Mouse (Mus musculus): ENCODE data around the gene Srprb.
"Not testable (repeated sequence)": the region's sequence is repeated elsewhere in the genome, so short reads cannot be mapped to it uniquely, and the experiment has no call there.

The Srprb gene

DNA sequence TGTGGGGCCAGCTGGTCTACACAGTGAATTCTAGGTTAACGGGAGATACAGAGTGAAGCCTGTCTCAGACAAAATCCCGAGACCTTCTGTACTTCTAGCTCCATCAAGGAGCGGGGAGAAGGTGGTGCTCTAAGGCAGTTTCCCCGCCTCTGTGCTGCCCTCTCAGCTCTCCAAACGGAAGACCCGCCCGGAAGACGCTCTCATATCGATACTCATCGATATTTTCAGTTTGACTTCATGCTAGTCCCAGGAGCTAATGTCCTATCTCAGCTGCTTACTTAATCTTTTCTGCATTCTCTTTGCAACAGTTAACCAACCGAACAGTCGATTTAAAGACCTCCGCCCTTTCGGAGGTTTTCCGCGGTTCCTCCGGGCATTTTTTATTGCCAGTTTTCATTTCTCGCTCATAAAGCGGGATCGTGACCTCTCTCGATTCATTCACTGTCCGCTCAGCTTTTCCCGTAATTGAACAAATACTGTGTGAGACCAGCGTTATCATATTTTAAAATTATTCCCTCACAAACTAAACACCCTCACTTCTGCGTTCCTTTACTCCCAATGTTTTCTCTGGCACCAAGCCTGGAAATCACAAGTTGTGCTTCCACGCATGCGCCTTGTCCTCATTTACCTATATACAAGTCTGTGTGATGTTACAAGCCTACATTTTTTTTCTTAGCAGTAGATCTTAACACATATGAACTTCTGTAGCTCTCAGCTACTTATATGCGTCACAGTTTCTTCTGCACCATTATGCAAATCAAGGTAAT is 10.9 kb upstream of the Srprb start:
- no peak for DNase-seq (ENCODE audit: low spot score)

DNA sequence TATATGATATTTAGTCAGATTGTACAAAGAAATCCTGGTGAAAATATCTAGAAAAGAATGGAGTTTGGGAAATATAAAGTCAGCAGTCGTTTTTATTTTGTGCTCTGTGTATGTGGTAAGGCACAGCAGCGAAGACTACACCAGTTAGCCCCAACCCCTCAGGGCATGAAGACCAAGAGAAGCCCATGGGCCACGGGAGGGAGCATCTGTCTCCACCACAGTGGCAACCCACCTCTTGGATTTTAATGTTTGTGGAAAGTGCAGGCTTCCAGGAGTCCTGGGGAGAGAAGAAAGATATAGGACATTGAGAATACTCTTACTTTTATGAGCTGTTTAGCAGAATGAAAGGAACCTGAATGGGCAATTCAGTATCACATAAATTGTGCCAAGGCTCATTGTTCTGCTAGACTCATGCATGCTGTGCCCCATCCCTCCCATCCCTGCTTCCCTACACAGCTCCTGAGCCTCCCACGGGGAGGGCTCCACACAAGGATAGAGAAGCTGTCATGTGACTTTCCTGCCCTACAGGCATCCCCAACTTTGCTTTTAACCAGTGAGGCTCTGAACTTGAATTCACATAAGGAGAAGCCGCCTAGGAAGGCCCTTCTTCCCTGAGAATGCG is 7.0 kb upstream of the Srprb start:
- no peak for DNase-seq (ENCODE audit: low spot score)

DNA sequence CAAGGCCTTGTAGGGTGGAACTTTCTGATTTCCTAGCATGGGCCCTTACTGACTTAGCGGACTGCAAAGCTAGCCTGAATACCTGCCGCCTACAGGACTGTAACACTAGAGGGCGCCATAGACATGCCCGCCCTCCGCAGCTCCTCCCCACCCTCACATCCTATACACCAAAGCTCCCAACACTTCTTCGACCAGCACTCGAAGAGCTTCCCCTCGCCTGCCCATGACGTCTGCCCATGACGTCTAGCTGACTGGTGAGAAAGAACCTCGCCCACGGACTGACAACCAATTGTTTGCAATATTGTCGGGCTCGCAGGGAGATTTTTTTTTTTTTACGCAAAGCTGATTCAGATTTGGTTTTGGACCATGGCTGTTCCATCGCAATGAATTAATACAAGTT is 5.9 kb upstream of the Srprb start:
- DNase-seq (ENCODE audit: low spot score): peak; percentile 43

DNA sequence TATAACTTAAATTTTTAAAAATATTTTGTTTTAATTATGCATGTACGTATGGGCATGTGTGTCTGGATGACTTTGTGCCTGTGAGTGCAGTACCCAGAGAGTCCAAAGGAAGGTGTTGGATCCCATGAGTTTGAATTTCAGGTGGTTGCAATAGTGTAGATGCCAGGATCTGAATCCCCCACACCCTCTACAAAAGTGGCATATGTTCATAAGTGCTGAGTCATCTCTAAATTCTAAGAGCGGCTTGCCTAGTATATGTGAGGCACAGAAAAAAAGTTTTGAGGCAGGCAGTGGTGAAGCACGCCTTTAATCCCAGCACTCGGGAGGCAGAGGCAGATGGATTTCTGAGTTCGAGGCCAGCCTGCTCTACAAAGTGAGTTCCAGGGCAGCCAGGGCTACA is 3.8 kb upstream of the Srprb start:
- no peak for DNase-seq (ENCODE audit: low spot score)

DNA sequence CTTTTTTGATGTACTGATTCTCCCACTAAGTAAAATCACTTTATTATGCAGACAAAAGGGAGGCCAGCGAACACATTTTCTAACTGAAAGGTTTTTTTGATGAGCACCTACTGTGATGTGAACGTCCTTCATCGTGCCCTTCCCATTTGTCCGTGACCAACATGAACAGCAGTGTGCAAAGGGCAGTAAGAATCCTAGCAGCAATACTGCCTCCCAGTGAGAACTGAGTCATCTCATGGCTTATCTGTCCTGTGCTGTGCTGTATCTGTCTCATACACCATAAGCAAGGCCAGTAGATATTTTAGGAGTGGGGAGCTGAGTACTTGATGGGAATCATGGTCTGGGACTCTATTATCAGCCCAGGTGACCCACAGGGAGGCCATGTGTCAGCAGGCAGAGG is 13.5 kb downstream of the Srprb start:
- DNase-seq (ENCODE audit: low spot score): no peak

DNA sequence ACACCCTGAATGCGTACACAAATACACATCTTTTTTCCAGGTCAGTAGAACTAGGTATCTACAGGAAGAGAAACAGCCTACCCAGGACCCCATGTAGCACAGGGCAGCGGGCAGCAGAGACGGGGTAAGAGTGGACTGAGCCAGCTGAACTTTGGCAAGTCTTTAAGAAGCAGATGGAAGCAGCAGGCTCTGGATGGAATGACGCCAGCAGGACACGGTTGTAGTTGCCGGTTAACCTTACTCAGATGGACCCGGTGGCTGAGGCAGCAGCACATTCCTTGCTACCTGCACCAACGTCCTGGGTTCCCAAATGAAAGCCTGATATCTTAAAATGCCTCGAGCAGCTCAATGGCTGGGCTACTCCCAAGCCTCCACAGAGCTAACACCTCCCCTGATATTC is 15.2 kb downstream of the Srprb start:
- no peak for DNase-seq (ENCODE audit: low spot score)

DNA sequence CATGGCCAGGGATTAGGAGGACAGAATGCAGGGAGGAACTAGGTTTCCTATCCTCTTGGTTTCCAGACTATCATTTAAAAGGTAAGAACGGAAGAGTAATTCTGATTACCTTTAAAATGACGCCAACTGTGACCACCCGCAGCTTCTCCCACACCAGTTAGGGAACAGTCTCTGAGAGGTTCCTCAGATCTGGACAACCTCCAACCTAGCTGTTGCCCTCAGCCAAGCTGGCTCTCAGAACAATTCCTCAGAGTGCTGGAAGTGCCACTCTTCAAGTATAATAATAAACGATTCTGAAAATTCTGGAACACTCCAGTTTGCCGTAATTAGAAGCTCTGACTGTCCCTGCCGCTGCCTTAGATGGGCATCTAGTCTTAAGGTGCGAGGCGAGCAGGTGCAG is 16.0 kb downstream of the Srprb start:
- no peak for DNase-seq (ENCODE audit: low spot score)

DNA sequence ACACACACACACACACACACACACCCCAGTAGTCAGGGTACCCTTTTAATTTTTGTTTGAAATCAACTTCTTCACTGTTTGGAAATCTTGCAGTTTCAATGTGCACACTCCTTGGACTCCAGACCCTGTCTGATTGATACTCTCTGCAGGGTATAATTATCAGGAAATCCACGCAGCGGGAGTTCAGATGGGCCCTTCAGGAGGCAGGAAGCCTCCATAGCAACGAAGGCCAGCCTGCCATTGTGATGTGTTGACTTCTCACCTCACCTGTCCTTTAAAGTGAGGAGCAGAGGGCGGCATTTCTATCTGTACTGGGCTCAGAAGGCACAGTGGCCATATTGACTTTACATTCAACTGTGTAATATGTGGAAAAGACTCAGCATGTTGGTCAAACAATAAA is 17.1 kb downstream of the Srprb start:
- DNase-seq (ENCODE audit: low spot score): no peak

DNA sequence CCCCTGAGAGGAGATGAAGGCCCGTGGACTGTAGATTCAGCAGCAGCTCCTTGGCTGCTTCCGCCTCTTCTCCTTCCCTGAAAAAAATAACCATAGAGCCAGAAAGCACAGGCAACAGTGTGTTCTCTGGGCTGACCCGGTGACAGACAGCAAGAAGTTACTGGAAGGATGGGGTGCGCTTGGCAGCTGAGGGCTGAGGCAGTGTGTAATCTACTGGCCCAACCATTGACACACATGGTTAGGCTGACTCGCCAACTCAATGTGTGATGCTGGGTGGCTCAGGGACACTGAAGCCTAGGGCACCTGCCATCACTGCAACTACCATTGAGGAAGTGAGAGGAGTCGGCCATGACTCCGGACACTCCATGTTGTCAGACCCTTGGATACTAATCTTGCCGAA is 20.1 kb downstream of the Srprb start:
- no peak for DNase-seq (ENCODE audit: low spot score)

DNA sequence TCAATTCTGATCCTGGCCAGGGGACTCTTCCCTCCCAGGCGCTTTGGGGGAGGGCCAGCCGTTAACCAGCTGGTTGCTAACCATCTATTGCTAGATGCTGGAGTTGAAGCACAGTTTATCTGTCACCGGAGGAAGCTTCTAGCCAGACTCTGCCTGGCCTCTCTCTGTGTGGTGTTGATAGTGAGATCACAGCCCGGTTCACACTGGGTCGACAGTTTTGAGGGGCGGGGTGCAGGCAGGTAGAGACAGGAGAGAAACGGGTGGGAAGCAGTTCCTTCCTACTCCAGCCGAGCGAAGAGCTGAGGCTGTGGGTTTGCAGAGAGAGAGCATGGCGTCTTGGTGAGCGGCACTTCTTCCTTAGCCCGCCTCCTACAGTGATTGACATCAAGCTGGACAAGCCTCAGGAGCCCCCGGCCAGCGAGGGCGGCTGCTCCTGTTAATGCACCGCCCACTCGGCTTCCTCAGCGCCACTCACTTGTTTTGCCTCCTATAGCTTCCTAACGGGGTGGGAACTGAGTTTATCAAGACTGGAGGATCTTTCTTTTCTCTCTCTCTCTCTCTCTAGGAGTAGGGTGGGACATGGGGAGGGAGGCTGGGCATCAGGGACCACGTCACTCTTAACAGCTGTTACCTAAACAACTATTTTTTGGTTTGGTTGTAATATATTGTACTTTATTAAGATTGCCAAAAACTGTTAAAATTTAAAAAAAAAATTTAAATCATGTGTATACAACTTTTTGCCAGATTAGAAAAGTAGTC is 21.0 kb downstream of the Srprb start:
- DNase-seq (ENCODE audit: low spot score): peak; percentile 51

DNA sequence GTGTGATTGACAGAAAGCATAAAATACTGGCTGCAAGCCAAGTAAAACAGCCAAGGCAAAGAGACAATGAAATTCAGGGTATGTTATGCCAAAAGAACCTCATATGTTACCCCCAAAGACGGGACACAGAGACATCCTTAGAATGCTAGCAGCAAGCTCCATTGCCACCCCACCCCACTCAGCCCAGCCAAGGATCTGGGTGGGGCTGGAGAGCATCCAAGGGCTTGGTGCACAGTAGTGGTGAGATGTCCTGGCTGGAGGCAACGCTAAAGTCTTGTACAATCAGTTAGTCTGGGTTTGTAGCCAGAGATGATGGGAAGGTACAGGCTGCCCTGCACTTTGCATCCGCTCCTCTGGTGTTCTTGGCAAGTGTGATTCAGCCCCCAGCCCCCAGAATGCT is 21.6 kb downstream of the Srprb start:
- no peak for DNase-seq (ENCODE audit: low spot score)

DNA sequence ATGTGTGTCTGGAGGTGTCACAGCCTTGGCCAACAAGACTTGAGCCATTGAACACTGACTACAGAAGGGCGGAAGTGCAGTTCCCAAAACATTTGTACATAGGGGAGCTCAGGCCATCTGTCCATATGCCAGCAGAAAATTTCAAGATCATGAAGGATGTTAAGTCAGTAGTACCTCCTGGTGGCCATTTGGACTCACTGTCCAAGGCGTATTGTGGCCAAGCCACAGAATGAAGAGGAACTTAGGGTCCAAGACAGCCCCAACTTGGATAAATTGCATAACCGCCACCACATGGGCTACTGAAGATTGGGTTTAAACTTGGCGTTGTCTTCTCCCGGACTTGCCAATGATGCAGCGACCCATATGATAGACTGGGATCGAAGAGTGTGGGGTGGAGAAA is 26.2 kb downstream of the Srprb start:
- no peak for DNase-seq (ENCODE audit: low spot score)

DNA sequence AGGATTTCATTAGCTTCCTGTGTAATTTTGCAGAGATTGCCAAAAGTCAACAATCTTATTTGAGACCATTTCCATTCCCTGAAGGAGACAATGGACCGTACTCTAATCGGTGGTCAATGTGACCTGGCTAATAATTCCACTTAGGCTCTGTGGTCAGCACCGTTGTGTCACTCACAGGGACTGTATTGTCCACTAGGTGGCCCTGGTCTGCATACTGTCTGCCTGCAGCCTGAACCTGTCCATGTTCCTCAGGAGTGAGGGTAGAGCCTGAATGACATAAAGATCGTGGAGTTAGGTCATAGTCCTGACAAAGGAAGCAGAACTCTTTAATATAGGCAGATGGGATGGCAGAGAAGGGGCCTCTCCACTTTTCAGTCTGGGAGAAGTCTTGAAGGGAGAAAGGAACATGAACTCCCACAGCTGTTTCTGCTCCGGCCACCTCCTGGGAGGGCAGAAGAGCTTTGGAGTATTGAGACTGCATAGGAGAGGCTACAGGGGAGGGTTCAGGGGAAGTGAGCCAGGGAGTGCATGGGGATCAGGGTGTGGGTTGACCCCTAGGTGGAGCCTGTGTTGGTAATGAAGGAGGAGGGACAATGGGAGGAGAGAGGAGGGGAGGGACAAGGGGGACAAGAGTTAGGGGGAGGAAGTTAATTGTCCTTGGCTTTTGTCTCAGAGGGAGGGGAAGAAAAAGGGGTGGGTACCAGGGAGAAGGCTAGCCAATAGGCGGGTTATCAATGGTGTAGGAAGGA is 27.0 kb downstream of the Srprb start:
- DNase-seq (ENCODE audit: low spot score): no peak

DNA sequence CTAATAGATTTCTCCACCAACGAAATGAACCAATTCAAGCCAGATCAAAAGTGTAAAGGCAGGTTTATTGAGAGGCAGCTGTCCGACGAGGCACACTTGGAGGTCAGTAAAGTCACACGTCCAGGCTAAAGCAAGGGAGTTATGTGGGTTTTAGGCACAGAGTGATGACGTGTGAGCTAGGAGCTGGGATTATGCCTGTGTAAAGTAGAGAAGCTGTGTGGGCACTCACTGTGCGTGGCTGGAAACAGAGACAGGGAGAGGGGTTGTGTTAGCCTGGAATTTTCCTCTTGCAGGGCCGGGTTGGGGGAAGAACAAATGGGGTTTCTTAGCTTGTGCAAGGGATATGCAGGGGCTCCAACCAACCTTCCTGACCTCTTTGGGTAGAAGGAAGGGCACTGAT is 33.2 kb downstream of the Srprb start:
- no peak for DNase-seq (ENCODE audit: low spot score)

DNA sequence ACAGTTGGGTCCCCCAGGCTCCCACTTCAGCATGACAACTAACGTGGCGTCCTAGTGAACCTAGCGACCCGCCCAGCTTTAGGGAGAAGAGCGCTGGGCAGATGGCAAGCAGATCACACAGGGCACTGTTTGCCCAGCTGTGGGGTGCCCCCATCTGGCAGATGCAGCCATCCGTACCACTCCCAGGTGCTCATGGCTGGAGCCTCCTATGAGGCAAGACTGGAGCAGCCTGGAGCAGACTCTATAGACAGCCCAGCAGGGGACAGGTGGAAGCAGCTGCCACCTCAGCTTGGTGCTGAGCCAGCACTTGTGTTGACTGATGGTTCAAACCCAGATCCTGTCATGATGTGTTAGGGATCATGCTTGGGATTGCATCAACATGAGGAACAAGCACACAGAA is 33.9 kb downstream of the Srprb start:
- DNase-seq (ENCODE audit: low spot score): no peak

DNA sequence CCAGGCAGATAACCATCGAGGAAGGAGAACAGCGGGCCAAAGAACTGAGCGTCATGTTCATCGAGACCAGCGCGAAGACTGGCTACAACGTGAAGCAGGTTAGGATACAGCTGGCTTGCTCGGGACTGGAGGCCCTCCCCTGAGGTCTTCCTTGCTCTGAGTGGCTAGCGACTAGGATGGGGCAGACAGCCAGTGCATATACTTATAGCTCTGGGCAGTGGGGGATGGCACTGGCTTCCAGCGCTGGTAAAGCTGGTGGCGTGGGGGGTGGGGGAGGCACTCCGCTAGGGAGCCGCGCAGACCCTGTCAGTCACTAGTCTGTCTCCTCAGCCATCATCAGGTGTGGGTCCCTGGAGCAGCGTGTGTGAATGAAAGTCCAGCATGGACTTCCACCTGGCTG is 38.1 kb downstream of the Srprb start:
- DNase-seq (ENCODE audit: low spot score): no peak

DNA sequence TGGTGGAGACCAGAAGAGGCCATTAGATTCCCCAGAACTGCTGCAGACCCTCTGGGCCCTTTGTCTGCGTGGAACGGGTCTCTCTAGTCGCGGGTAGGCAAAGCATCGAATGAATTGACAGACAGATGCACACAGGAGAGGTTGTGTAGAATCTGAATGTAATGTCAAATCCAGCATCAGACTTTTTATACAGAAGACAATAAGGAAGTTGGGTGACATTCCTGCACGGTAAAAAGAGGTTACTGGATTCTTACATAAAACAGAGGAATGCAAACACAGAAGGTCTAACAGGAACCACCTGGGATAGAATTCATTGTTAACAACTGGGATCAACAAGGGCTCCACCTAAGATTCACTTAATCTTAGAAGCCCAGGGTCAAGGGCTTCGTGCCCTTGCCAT is 46.8 kb downstream of the Srprb start:
- DNase-seq (ENCODE audit: low spot score): not testable (repeated sequence)

DNA sequence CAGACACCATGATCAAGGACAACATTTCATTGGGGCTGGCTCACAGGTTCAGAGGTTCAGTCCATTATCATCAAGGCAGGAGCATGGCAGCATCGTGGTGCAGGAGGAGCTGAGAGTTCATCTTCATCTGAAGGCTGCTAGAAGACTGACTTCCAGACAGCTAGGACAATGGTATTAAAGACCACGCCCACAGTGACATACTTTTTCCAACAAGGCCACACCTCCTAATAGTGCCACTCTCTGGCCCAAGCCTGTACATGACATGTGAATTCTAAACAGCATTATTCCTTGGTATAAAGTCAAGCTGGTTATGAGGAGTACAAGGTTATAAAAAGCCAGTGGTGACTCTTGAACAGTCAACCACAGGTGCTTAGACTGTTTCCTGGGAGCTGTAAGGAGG is 47.4 kb downstream of the Srprb start:
- DNase-seq (ENCODE audit: low spot score): no peak

DNA sequence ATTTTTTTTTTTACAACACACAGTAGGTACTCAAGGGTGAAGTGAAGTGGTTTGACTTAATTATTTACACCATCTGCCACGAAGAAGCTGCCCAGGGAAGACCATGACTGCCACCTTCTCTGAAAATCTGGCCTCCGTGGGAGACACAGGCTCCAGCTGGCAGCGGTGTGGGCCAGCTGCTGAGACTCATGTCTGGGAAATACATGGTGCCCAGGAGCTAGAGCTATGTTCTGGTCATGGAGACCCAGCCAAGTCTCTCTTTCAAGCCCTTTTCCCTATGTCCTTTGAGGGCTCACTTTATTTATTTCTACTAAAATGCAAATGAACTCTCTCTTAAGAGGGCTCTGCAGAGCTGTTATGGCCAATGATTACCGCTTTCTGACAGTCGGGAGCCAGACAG is 48.7 kb downstream of the Srprb start:
- no peak for DNase-seq (ENCODE audit: low spot score)

DNA sequence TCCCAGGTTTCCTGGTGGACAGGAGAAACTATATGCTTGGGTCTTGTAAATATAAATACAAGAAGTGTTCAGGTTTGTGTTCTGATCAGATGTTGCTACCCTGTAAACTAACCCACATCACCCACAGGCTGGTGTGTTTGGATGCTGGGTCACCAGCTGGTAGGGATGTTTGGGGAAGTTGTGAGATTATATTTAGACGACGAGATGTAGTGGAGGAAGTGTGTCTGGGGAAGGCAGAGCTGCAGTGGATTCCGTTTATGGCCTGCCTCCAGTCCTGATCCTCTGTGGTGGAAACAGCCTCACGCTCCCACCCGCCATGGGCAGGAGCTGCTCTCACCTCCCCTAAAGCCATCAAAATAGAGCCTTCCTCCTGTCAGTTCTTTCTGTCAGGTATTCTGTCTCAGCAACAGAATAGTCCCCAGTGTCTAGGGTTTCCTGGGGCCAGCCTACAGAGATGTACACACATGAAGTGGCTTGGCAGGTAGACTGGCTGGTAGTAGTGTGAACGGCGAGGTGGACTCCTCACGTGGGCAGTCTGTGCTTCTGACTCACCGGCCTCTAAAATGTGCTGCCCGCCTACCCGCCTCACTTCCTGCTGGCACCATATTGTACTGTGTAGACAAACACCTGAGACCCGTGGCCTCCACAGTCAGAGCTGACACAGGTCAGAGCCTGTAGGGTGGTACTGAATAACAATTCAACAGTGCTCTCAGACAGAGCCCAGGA is 52.7 kb downstream of the Srprb start:
- DNase-seq (ENCODE audit: low spot score): no peak

DNA sequence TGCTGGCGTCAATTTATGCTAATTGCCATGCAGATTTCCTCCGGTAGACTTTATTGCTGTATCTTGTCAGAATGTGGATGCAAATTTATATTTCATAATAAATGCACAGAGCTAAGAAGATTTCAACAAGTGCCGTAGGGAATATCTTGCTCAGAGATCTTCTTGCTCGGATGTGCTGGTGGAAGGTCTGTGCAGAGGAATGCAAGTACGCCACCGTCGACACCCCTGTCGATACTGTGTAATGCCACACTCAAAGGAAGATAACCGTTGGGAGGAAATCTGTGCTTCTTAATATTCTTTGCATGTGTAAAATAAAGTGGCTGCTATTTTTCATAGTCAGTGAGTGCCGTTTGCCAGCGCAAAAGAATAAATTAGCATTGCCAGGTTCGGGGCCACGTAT is 54.8 kb downstream of the Srprb start:
- DNase-seq (ENCODE audit: low spot score): no peak

DNA sequence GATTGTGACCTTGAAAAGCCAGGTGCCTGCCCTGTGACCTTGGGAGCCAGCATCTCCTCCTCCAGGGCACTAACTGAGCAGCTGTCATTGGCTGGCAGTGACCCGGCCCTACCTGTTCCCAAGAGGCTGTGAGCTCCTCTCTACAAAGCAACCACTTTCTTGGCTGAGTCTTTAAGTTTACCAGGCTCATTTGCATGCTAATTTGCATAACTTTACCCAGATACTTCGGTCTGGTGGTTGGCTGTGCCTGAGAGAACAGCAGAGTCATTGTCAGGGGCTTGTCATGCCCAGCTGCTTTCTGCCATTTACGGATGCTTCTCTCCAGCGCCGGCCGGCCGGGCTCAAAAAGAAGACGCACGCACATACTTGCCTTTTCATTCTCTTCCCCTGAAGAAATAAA is 55.2 kb downstream of the Srprb start:
- DNase-seq (ENCODE audit: low spot score): no peak
